Mouse (Mus musculus) heart, embryonic 11.5 days (tissue): ENCODE results near the gene Gm49333. TPM values are rescaled to one million over a fixed set of nuclear protein-coding genes. Genes with fewer than 3 reads are reported as not detected.
A peak's percentile ranks its signal among the peaks of the same experiment; 100 is the strongest.

Experiments
- ATAC-seq: fragments of 200-750 bp; cut with Nextera tagmentation; replicated peaks from 2 replicates; pipeline ENCODE4 v1.8.0; 2017; ENCODE audit warnings: moderate library complexity; ENCODE audit not compliant: insufficient number of reproducible peaks, low FRiP score, low TSS enrichment
- H3K27ac ChIP-seq: fragments of 300-500 bp; sonication (generic); 2 replicates; pipeline ENCODE4 v1.5.1; 2014; ENCODE audit warnings: mild to moderate bottlenecking, low read depth, low read length
- H3K27me3 ChIP-seq: fragments of 300-500 bp; sonication (generic); 2 replicates; pipeline ENCODE4 v1.6.1; 2014; ENCODE audit warnings: mild to moderate bottlenecking, low read length, mixed read lengths; ENCODE audit not compliant: control insufficient read depth, insufficient read depth
- H3K36me3 ChIP-seq: fragments of 300-500 bp; sonication (generic); 2 replicates; pipeline ENCODE4 v1.6.1; 2014; ENCODE audit warnings: mild to moderate bottlenecking, low read length, moderate library complexity, mixed read lengths; ENCODE audit not compliant: control insufficient read depth, insufficient read depth
- H3K4me1 ChIP-seq: fragments of 300-500 bp; sonication (generic); 2 replicates; pipeline ENCODE4 v1.6.1; 2014; ENCODE audit warnings: low read length; ENCODE audit not compliant: control insufficient read depth, insufficient read depth
- H3K4me2 ChIP-seq: fragments of 300-500 bp; sonication (generic); 2 replicates; pipeline ENCODE4 v1.6.1; 2014; ENCODE audit warnings: mild to moderate bottlenecking, moderate library complexity
- H3K4me3 ChIP-seq: fragments of 300-500 bp; sonication (generic); 2 replicates; pipeline ENCODE4 v1.5.1; 2014; ENCODE audit warnings: low read depth, low read length
- H3K9ac ChIP-seq: fragments of 300-500 bp; sonication (generic); 2 replicates; pipeline ENCODE4 v1.6.1; 2014; ENCODE audit warnings: mild to moderate bottlenecking, low read depth, low read length, moderate library complexity
- H3K9me3 ChIP-seq: fragments of 300-500 bp; sonication (generic); replicated peaks from 2 replicates; pipeline ENCODE4 v1.6.1; 2016; ENCODE audit warnings: low read length; ENCODE audit not compliant: control insufficient read depth
- WGBS: fragments of 180-500 bp; shearing (Covaris S2); extraction: QIAGEN DNeasy Blood & Tissue Kit; methylation state at CpG from one replicate; pipeline ENCODE4 v1.1.7; 2014; ENCODE audit not compliant: insufficient replicate concordance; 5-methylcytosine and 5-hydroxymethylcytosine counted together
- polyA plus RNA-seq: library from polyadenylated mRNA; unstranded; fragments of >200 nt; fragmentation: Nextera tagmentation; extraction: Ambion mirVana; gene quantifications from 2 replicates; pipeline ENCODE4 v1.2.1, GENCODE M21; 2014

The Gm49333 gene
- polyA plus RNA-seq, 1 experiment from 2014 or later = not detected

- Histone ChIP-seq H3K9me3 (no peaks in the 10 kb centered on the region), H3K27ac (peak overlapping the region; percentile 96), H3K9ac (peak overlapping the region; percentile 94), H3K27me3 (no peaks in the 10 kb centered on the region), H3K4me3 (peak overlapping the region; percentile 97), H3K4me1 (peaks cover 17% of the 10 kb centered on the region), H3K4me2 (peak overlapping the region; percentile 98), H3K36me3 (peaks cover 21% of the 10 kb centered on the region)
- WGBS = under 1% methylated on average over 38 of the region's 38 CpGs
- peak; percentile 92 for ATAC-seq
Observed at GRCm38 (mm10) chr16:20672500-20672902, 61.1 kb downstream of the Gm49333 start.

GRCm38 (mm10) chr16:20672965-20673705, 61.7 kb downstream of the Gm49333 start:
- H3K9ac ChIP-seq = peak overlapping the region; percentile 94
- no peaks in the 10 kb centered on the region for H3K27me3 ChIP-seq
- peaks cover 27% of the 10 kb centered on the region for H3K36me3 ChIP-seq
- H3K9me3 ChIP-seq = no peaks in the 10 kb centered on the region
- under 1% methylated on average over 31 of the region's 78 CpGs for WGBS
- H3K4me3 ChIP-seq = peak overlapping the region; percentile 97
- peak overlapping the region; percentile 96 for H3K27ac ChIP-seq
- peaks cover 20% of the 10 kb centered on the region for H3K4me1 ChIP-seq
- peak overlapping the region; percentile 98 for H3K4me2 ChIP-seq
- ATAC-seq = peak; percentile 80

GRCm38 (mm10) chr16:20673706-20674303, 62.4 kb downstream of the Gm49333 start:
- Histone ChIP-seq H3K27me3 (no peaks in the 10 kb centered on the region), H3K4me2 (peak overlapping the region; percentile 98), H3K27ac (peak overlapping the region; percentile 96), H3K9me3 (no peaks in the 10 kb centered on the region), H3K4me1 (peaks cover 20% of the 10 kb centered on the region), H3K9ac (peak overlapping the region; percentile 94), H3K4me3 (peak overlapping the region; percentile 97), H3K36me3 (peaks cover 33% of the 10 kb centered on the region)
- no peak; the same call in 1 of the 2 replicates for ATAC-seq
- 6% methylated on average over 14 of the region's 14 CpGs for WGBS

GRCm38 (mm10) chr16:20675213-20675612, 63.8 kb downstream of the Gm49333 start:
- Histone ChIP-seq H3K4me2 (peak overlapping the region; percentile 98), H3K9ac (no peak overlapping the region), H3K27ac (no peak overlapping the region), H3K4me3 (no peak overlapping the region), H3K36me3 (peaks cover 45% of the 10 kb centered on the region), H3K4me1 (peaks cover 20% of the 10 kb centered on the region), H3K27me3 (no peaks in the 10 kb centered on the region), H3K9me3 (no peaks in the 10 kb centered on the region)
- WGBS = 96% methylated on average over 6 of the region's 6 CpGs
- ATAC-seq = no peak

- Histone ChIP-seq H3K4me2 (no peak overlapping the region), H3K4me1 (peaks cover 20% of the 10 kb centered on the region), H3K27ac (no peak overlapping the region), H3K9ac (no peak overlapping the region), H3K4me3 (no peak overlapping the region), H3K9me3 (no peaks in the 10 kb centered on the region), H3K27me3 (no peaks in the 10 kb centered on the region), H3K36me3 (peaks cover 57% of the 10 kb centered on the region)
- WGBS = 81% methylated on average over 4 of the region's 4 CpGs
- ATAC-seq = no peak
Observed at GRCm38 (mm10) chr16:20676702-20677101, 65.3 kb downstream of the Gm49333 start.

GRCm38 (mm10) chr16:20677380-20677779, 66.0 kb downstream of the Gm49333 start:
- Histone ChIP-seq H3K4me1 (peaks cover 20% of the 10 kb centered on the region), H3K27me3 (no peaks in the 10 kb centered on the region), H3K9me3 (no peaks in the 10 kb centered on the region), H3K36me3 (peaks cover 61% of the 10 kb centered on the region), H3K27ac (no peak overlapping the region), H3K4me3 (no peak overlapping the region), H3K4me2 (no peak overlapping the region), H3K9ac (no peak overlapping the region)
- WGBS = 87% methylated on average over 5 of the region's 5 CpGs
- no peak for ATAC-seq

- peaks cover 20% of the 10 kb centered on the region for H3K4me1 ChIP-seq
- H3K27me3 ChIP-seq = no peaks in the 10 kb centered on the region
- H3K9ac ChIP-seq = no peak overlapping the region
- H3K27ac ChIP-seq = no peak overlapping the region
- no peak overlapping the region for H3K4me2 ChIP-seq
- no peak overlapping the region for H3K4me3 ChIP-seq
- H3K9me3 ChIP-seq = no peaks in the 10 kb centered on the region
- H3K36me3 ChIP-seq = peaks cover 68% of the 10 kb centered on the region
- 86% methylated on average over 10 of the region's 10 CpGs for WGBS
- ATAC-seq = no peak
Observed at GRCm38 (mm10) chr16:20677974-20678675, 66.7 kb downstream of the Gm49333 start.

- peaks cover 12% of the 10 kb centered on the region; the same call in 1 of the 2 replicates for H3K4me1 ChIP-seq
Observed at GRCm38 (mm10) chr16:20690774-20691173, 79.4 kb downstream of the Gm49333 start.

More at GRCm38 (mm10) chr16:20690774-20691173, 79.4 kb downstream of the Gm49333 start:
- Histone ChIP-seq H3K36me3 (peaks cover 46% of the 10 kb centered on the region), H3K27ac (no peak overlapping the region), H3K9ac (no peak overlapping the region), H3K9me3 (no peaks in the 10 kb centered on the region), H3K4me2 (no peak overlapping the region), H3K4me3 (no peak overlapping the region), H3K27me3 (peaks cover 9% of the 10 kb centered on the region; the same call in 1 of the 2 replicates)
- ATAC-seq = no peak
- 82% methylated on average over 3 of the region's 3 CpGs for WGBS
